Mouse (Mus musculus) kidney, postnatal 0 days (tissue): ENCODE measurements at regions not wholly inside any gene's neighbourhood (a gene's known extent, or its start where the extent isn't known, plus 50 kb on each side); places are given as distances from the start of the nearest gene placed in this dataset.

Source experiments
- ATAC-seq: fragments of 200-750 bp; cut with Nextera tagmentation; replicated peaks from 2 replicates; pipeline ENCODE4 v1.8.0; 2017; ENCODE audit warnings: low read depth, moderate number of reproducible peaks, moderate TSS enrichment, moderate library complexity; ENCODE audit not compliant: low FRiP score
- DNase-seq: peaks from one replicate; pipeline ENCODE4 v3.0.0-alpha.2; 2016; ENCODE audit warnings: low spot score
- H3K27ac ChIP-seq: fragments of 300-500 bp; sonication (generic); 2 replicates; pipeline ENCODE4 v1.5.1; 2014; ENCODE audit warnings: mild to moderate bottlenecking
- H3K27me3 ChIP-seq: fragments of 300-500 bp; sonication (generic); 2 replicates; pipeline ENCODE4 v1.6.1; 2014; ENCODE audit warnings: low read length, mixed read lengths; ENCODE audit not compliant: insufficient read depth
- H3K36me3 ChIP-seq: fragments of 300-500 bp; sonication (generic); 2 replicates; pipeline ENCODE4 v1.6.1; 2014; ENCODE audit warnings: low read length, mixed read lengths; ENCODE audit not compliant: insufficient read depth
- H3K4me1 ChIP-seq: fragments of 300-500 bp; sonication (generic); replicated peaks from 2 replicates; pipeline ENCODE4 v1.6.1; 2014; ENCODE audit warnings: antibody characterized with exemption, low read length, mixed read lengths; ENCODE audit not compliant: insufficient read depth
- H3K4me2 ChIP-seq: fragments of 300-500 bp; sonication (generic); 2 replicates; pipeline ENCODE4 v1.6.1; 2014; ENCODE audit warnings: mild to moderate bottlenecking, low read length, moderate library complexity, mixed read lengths
- H3K4me3 ChIP-seq: fragments of 300-500 bp; sonication (generic); replicated peaks from 2 replicates; pipeline ENCODE4 v1.5.1; 2014; ENCODE audit warnings: low read depth, low read length
- H3K9ac ChIP-seq: fragments of 300-500 bp; sonication (generic); 2 replicates; pipeline ENCODE4 v1.6.1; 2014; ENCODE audit warnings: low read depth, low read length
- H3K9me3 ChIP-seq: fragments of 300-500 bp; sonication (generic); replicated peaks from 2 replicates; pipeline ENCODE4 v1.6.1; 2016; ENCODE audit warnings: low read length, inconsistent platforms, mixed read lengths
- CTCF ChIP-seq: IDR thresholded peaks from 2 replicates; pipeline ENCODE4 v1.5.1; 2016; ENCODE audit warnings: antibody characterized with exemption, low read depth, mild to moderate bottlenecking, moderate library complexity
- WGBS: fragments of 180-500 bp; shearing (Covaris S2); extraction: QIAGEN DNeasy Blood & Tissue Kit; methylation state at CpG from one replicate; pipeline ENCODE4 v1.1.7; 2014; 5-methylcytosine and 5-hydroxymethylcytosine counted together

DNA sequence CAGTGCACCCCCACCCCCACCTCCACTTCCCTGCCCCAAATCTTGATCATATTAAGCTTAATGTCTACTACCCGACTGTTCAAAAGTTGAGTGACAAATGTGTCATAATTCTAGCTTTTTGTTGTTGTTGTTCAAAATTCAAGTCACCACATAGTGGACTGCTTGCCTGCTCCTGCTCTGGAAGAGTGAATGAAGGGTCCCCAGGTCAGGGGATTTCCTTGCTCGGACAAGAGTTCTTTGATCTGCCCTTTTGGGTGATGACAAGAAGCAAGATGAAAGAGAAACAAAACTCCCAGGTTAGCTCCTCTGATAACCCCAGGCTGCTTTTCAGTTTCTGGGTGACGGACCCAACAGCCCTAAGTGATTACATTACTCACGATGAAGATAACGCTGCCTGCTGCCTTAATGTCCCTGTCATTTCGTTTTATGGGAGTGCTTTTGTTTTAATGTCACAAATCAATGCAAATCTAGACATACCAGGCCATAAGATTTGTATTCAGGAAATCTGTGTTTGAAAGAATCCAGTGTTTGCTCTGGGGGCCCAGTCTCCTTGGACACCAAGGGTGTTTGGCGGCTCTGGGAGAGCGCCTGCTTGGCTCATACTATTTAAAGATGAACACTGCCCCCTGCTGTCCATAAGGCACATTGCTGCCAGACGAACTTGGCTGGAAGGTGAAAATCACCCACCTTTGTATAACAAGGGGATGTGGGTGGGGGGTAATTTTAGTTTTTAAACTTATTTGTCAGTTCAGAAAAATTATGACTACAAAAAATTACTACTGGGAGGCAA is 172.0 kb upstream of the 1700066M21Rik start:
- H3K4me2 ChIP-seq: no peak overlapping the region
- ATAC-seq (peak; percentile 65; the same call in 1 of the 2 replicates), DNase-seq (peak; percentile 84)
- H3K27me3 ChIP-seq: no peaks in the 10 kb centered on the region
- H3K9me3 ChIP-seq: no peaks in the 10 kb centered on the region
- H3K36me3 ChIP-seq: no peaks in the 10 kb centered on the region
- WGBS: 9% methylated on average over 9 of the region's 9 CpGs
- TF ChIP-seq CTCF: peak; percentile 84
- no peaks in the 10 kb centered on the region for H3K4me1 ChIP-seq
- no peak overlapping the region for H3K9ac ChIP-seq
- no peak overlapping the region for H3K4me3 ChIP-seq
- no peak overlapping the region for H3K27ac ChIP-seq

DNA sequence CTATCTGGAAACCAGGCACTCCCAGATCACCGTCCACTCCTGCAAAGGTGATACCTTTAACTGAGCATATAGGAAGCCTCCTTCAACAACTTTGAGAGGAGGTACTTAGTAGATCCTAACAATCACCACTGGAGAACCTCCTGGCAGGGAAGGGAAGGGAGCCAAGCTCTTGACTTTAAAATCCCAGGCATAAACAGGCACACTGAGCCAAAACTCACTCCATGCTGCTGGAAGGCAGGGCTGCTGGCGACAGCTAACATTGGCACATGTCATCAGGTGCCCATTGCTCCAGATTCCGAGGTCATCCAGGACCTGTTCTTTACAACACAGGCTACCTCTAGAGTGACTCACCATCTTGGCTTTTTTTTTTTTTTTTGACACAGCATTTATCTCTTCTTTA is 170.9 kb upstream of the 1700066M21Rik start:
- no peak for TF ChIP-seq CTCF
- no peak for ATAC-seq
- no peak overlapping the region for H3K9ac ChIP-seq
- H3K36me3 ChIP-seq: no peaks in the 10 kb centered on the region
- H3K4me2 ChIP-seq: no peak overlapping the region
- H3K27ac ChIP-seq: no peak overlapping the region
- H3K27me3 ChIP-seq: no peaks in the 10 kb centered on the region
- H3K4me1 ChIP-seq: no peaks in the 10 kb centered on the region
- H3K4me3 ChIP-seq: no peak overlapping the region
- H3K9me3 ChIP-seq: no peaks in the 10 kb centered on the region
- DNase-seq: no peak
- WGBS: 69% methylated on average over 3 of the region's 3 CpGs

DNA sequence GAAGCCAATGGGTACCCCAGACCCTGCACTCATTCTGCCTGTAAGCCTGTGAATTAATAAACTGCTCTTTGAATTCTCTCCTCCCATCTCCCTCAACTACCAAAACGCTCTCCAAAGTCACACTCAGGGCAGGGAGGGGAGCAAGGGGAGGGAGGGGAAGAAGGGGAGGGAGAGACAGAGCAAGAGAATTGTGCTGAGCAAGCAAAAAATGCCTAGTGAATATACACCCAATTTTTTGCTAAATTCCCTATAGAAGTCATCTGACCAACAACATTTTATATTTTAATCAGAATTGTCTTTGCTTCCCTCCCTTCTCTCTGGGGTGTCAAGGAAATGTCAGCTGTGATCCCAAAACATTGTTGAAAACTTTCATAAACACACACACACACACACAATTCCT is 170.5 kb upstream of the 1700066M21Rik start:
- no peak for ATAC-seq
- no peak overlapping the region for H3K27ac ChIP-seq
- TF ChIP-seq CTCF: no peak
- H3K9me3 ChIP-seq: no peaks in the 10 kb centered on the region
- H3K36me3 ChIP-seq: no peaks in the 10 kb centered on the region
- WGBS: 15% methylated on average over 1 of the region's 1 CpGs
- H3K4me3 ChIP-seq: no peak overlapping the region
- DNase-seq: no peak
- no peaks in the 10 kb centered on the region for H3K4me1 ChIP-seq
- no peak overlapping the region for H3K9ac ChIP-seq
- no peak overlapping the region for H3K4me2 ChIP-seq
- no peaks in the 10 kb centered on the region for H3K27me3 ChIP-seq

DNA sequence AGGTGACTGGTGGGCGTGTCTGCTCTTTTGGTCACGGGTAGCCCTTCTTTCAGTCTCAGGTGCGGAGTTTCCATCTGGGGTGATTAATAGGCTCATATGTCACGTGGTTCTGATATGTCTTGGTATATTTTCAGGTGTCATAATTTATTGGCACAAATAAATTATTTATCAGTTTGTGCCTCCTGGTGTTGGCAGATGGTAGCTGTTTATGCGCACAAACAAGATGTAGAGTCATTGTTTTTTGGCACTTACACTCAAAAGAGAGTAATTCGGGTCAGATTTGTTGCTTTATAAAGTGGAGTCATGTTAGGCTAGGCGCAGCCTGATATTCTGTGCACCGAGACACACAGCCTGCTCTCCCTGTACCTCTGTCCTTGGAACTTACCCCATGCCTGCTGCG is 169.0 kb upstream of the 1700066M21Rik start:
- WGBS: 78% methylated on average over 9 of the region's 9 CpGs
- no peaks in the 10 kb centered on the region for H3K4me1 ChIP-seq
- no peak overlapping the region for H3K4me3 ChIP-seq
- ATAC-seq (no peak), DNase-seq (no peak)
- H3K27ac ChIP-seq: no peak overlapping the region
- no peak overlapping the region for H3K9ac ChIP-seq
- H3K9me3 ChIP-seq: no peaks in the 10 kb centered on the region
- H3K36me3 ChIP-seq: no peaks in the 10 kb centered on the region
- no peak for TF ChIP-seq CTCF
- no peaks in the 10 kb centered on the region for H3K27me3 ChIP-seq
- no peak overlapping the region for H3K4me2 ChIP-seq

DNA sequence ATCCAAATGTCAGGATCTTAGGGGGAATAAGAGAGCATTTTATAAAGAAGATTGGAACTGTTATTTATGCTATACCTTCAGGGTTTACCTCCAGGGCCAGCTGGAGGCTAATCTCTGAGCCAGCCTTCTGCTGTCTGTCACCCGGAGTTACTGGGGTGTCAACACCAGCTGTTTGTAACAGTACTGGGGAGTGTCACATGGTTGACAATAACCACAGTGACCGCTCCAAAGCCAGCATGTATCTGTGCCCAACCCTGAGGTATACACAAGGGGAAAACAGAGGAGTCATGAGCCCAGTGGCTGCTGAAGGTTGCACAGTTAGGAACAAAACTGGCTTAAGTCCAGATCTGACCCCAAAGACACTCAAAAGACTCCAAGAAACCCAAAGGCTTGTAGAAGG is 168.1 kb upstream of the 1700066M21Rik start:
- no peak for DNase-seq
- no peaks in the 10 kb centered on the region for H3K27me3 ChIP-seq

DNA sequence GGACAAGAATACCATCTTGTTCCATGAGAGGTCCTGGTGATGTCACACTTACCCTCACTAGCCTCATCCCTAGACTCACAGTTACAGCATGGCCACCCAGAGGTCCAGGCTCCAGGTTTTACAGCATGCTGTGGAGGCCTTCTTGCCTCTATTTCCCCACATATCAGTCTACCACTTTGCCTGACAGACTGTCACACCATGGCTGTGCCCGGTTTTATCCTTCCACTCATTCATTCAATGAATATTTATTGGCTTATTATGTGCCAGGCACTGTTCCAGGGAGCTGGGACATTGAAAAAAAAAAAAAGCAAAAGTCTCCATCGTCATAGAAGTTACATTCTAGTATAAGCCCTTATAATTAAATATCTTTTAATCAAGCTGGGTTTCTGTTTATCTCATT is 166.4 kb upstream of the 1700066M21Rik start:
- 65% methylated on average over 2 of the region's 2 CpGs for WGBS
- Histone ChIP-seq H3K9me3 (no peaks in the 10 kb centered on the region), H3K27me3 (no peaks in the 10 kb centered on the region), H3K27ac (no peak overlapping the region), H3K9ac (no peak overlapping the region), H3K4me1 (no peaks in the 10 kb centered on the region), H3K4me3 (no peak overlapping the region), H3K4me2 (no peak overlapping the region), H3K36me3 (no peaks in the 10 kb centered on the region)
- DNase-seq (no peak), ATAC-seq (no peak)
- no peak for TF ChIP-seq CTCF

More for the DNA sequence above, 168.1 kb upstream of the 1700066M21Rik start:
- Histone ChIP-seq H3K4me2 (no peak overlapping the region), H3K4me1 (no peaks in the 10 kb centered on the region), H3K9ac (no peak overlapping the region), H3K36me3 (no peaks in the 10 kb centered on the region), H3K27ac (no peak overlapping the region), H3K9me3 (no peaks in the 10 kb centered on the region), H3K4me3 (no peak overlapping the region)
- ATAC-seq: no peak
- TF ChIP-seq CTCF: no peak
- 79% methylated on average over 2 of the region's 2 CpGs for WGBS
